Mouse (Mus musculus): ENCODE results near the gene Prrc2b. TPM values are rescaled to one million over a fixed set of nuclear protein-coding genes. Genes with fewer than 3 reads are reported as not detected.

Gene Prrc2b
- polyA plus RNA-seq, 1 experiment = 75.5 TPM

DNA sequence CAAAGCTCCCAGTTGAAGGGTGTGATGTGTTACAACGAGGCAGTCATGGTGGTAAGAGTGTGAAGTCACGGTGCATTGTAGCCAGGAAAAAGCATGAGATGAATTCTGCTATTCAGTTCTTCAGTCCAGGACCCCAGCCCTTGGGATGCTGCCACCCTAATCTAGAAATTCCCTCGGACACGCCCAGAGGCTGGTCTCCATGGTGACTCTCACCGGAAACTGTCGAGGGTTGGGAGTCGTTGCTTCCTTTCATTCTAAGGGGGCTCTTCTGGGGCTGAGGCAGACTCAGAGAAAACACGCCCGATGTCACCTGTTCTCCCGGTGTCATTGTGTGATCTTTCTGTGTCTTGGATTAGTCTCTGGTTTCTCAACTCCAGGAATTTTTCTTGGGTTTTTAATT lies 15.7 kb downstream of the Prrc2b start:
- Histone ChIP-seq H3K4me1 (ENCODE audit: control insufficient read depth, insufficient read depth, low read length) (peaks cover 13% of the 10 kb centered on the region), H3K4me3 (ENCODE audit: insufficient read depth, low read length) (no peak overlapping the region), H3K27ac (ENCODE audit: insufficient read depth, low read length) (peak overlapping the region; percentile 75; the same call in 1 of the 2 replicates)
- TF ChIP-seq POLR2A (IDR thresholded peaks at IDR 0.05; ENCODE audit: low read depth, low read length) = no peak
- TF ChIP-seq CTCF (IDR thresholded peaks at IDR 0.05; ENCODE audit: borderline replicate concordance, insufficient read depth, low read length) = no peak

GRCm38 (mm10) chr2:32167034-32167770 lies 16.3 kb downstream of the Prrc2b start:
- Histone ChIP-seq H3K4me1 (ENCODE audit: control insufficient read depth, insufficient read depth, low read length) (peaks cover 16% of the 10 kb centered on the region), H3K4me3 (ENCODE audit: insufficient read depth, low read length) (no peak overlapping the region), H3K27ac (ENCODE audit: insufficient read depth, low read length) (peak overlapping the region; percentile 75)
- TF ChIP-seq POLR2A (IDR thresholded peaks at IDR 0.05; ENCODE audit: low read depth, low read length) = no peak
- TF ChIP-seq CTCF (IDR thresholded peaks at IDR 0.05; ENCODE audit: borderline replicate concordance, insufficient read depth, low read length) = no peak

DNA sequence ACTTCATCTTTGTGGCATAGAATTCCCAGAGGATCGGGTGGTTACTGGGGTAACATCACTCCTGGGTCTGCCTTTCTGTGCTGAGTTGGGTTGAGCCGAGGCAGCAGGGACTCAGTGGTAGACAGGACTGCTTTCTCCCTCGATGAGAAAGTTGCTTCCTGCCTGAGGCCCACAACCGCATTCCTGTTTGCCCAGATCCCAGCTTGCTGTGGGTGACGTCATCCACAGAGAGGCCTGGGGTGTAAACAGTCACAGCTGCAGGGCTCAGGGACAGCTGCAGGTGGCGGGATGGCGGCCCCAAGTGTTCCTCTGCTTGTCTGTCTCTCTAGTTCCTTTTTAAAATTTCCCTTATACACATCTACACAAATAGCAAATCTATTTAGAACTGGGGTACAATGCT lies 16.9 kb downstream of the Prrc2b start:
- TF ChIP-seq CTCF (IDR thresholded peaks at IDR 0.05; ENCODE audit: borderline replicate concordance, insufficient read depth, low read length) = no peak
- peak; percentile 25; the same call in 1 of the 2 replicates for TF ChIP-seq POLR2A (IDR thresholded peaks at IDR 0.05; ENCODE audit: low read depth, low read length)
- Histone ChIP-seq H3K4me1 (ENCODE audit: control insufficient read depth, insufficient read depth, low read length) (peaks cover 16% of the 10 kb centered on the region), H3K4me3 (ENCODE audit: insufficient read depth, low read length) (no peak overlapping the region)

DNA sequence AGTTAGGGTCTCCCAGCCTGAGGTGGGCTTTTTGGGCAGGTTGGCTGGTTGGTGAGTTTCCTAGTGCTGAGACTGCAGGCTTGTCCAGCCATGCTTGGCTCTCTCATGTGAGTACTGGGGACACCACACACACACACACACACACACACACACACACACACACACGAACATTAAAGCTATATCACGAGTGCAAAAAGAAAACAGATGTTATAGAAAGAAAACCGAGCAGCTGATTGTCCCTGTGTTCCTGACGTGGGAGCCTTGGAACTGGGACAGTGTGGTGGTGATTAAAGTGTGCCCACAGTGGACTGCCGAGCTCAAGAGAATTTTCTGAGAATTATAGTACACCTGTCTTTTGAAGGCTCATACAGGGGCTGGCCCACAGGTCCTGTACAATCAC lies 18.4 kb downstream of the Prrc2b start:
- H3K27ac ChIP-seq (ENCODE audit: insufficient read depth, low read length) = no peak overlapping the region
- peaks cover 20% of the 10 kb centered on the region for H3K4me1 ChIP-seq (ENCODE audit: control insufficient read depth, insufficient read depth, low read length)
- TF ChIP-seq CTCF (IDR thresholded peaks at IDR 0.05; ENCODE audit: borderline replicate concordance, insufficient read depth, low read length) (no peak), POLR2A (IDR thresholded peaks at IDR 0.05; ENCODE audit: low read depth, low read length) (no peak)
- H3K4me3 ChIP-seq (ENCODE audit: insufficient read depth, low read length) = no peak overlapping the region

More for the DNA sequence above, 16.9 kb downstream of the Prrc2b start:
- peak overlapping the region; percentile 75 for H3K27ac ChIP-seq (ENCODE audit: insufficient read depth, low read length)

DNA sequence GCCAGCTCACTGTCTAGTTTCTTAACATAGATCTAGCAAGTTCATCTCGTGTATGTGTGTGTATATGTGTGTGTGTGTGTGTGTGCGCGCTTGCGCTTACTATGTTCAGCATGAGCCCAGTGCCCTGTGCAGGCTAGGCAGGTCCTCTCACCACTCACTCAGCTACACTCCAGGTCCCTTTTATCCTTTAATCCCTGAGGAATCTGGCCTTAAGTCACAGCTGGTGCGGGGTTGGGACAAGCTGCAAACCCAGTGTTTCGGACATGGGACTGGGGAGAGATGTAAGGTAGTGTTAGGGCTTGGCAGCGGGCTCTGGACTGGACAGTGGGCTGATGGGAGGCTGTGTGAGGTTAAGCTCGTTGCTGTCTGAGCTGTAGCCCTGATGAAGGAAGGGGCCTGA lies 19.1 kb downstream of the Prrc2b start:
- Histone ChIP-seq H3K4me1 (ENCODE audit: control insufficient read depth, insufficient read depth, low read length) (peaks cover 26% of the 10 kb centered on the region), H3K27ac (ENCODE audit: insufficient read depth, low read length) (no peak overlapping the region), H3K4me3 (ENCODE audit: insufficient read depth, low read length) (no peak overlapping the region)
- no peak for TF ChIP-seq CTCF (IDR thresholded peaks at IDR 0.05; ENCODE audit: borderline replicate concordance, insufficient read depth, low read length)
- TF ChIP-seq POLR2A (IDR thresholded peaks at IDR 0.05; ENCODE audit: low read depth, low read length) = no peak

- Histone ChIP-seq H3K4me3 (ENCODE audit: insufficient read depth, low read length) (no peak overlapping the region), H3K27ac (ENCODE audit: insufficient read depth, low read length) (no peak overlapping the region), H3K4me1 (ENCODE audit: control insufficient read depth, insufficient read depth, low read length) (peaks cover 23% of the 10 kb centered on the region)
- no peak for TF ChIP-seq POLR2A (IDR thresholded peaks at IDR 0.05; ENCODE audit: low read depth, low read length)
- no peak for TF ChIP-seq CTCF (IDR thresholded peaks at IDR 0.05; ENCODE audit: borderline replicate concordance, insufficient read depth, low read length)
Measured at GRCm38 (mm10) chr2:32171658-32172433, 21.0 kb downstream of the Prrc2b start.

DNA sequence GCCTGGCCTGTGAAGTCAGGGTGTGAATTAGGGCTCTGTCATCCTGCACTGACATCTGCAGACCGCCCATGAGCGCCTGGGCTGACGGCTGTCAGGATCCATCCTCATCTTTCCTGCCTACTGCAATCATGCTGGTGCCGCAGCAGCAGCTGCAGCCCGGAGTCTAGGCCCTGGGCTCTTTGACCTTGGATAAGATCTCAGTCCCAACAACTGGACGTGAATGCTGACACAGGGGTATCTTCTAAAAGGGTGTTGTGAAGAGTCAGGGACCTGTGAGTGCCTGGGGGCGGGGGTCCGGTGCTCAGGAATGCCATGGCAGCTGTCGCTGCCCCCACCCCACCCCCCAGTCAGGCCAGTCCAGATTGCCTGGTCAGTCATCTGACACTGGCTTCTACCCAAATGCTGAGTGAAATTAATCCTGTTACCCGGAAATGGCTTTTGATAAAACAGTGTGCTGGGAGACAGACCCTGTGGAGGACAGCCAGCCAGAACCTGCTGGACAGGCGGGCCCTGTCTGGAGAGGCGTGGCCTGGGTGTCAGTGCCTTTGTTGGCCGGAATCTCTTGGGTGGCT lies 23.4 kb downstream of the Prrc2b start:
- peaks cover 16% of the 10 kb centered on the region for H3K4me1 ChIP-seq (ENCODE audit: control insufficient read depth, insufficient read depth, low read length)
- TF ChIP-seq POLR2A (IDR thresholded peaks at IDR 0.05; ENCODE audit: low read depth, low read length) = no peak
- no peak for TF ChIP-seq CTCF (IDR thresholded peaks at IDR 0.05; ENCODE audit: borderline replicate concordance, insufficient read depth, low read length)
- H3K27ac ChIP-seq (ENCODE audit: insufficient read depth, low read length) = peak overlapping the region; percentile 82
- H3K4me3 ChIP-seq (ENCODE audit: insufficient read depth, low read length) = no peak overlapping the region

DNA sequence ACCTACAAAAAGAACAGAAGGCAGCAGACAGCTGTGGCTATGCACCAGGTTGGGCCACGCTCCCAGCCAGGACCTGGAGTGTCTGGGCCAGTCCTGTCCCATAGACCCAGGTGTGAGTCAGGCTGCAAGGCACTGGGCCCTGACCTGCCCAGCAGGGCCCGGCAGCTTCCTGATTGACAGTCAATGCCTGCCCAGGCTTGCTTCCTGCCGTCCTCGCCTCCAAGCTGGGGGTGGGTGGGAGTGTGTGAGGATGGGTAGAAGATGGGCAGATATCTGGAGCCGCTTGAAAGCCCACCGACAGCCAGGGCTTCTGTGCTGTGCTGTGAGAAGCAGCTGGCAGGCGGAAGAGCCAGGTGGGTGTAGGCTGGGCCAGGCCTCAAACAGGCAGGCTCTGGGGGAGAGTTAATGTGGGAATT lies 24.2 kb downstream of the Prrc2b start:
- peaks cover 16% of the 10 kb centered on the region for H3K4me1 ChIP-seq (ENCODE audit: control insufficient read depth, insufficient read depth, low read length)

GRCm38 (mm10) chr2:32175508-32175907 lies 24.6 kb downstream of the Prrc2b start:
- peaks cover 16% of the 10 kb centered on the region for H3K4me1 ChIP-seq (ENCODE audit: control insufficient read depth, insufficient read depth, low read length)
- TF ChIP-seq POLR2A (IDR thresholded peaks at IDR 0.05; ENCODE audit: low read depth, low read length) (no peak), CTCF (IDR thresholded peaks at IDR 0.05; ENCODE audit: borderline replicate concordance, insufficient read depth, low read length) (no peak)
- peak overlapping the region; percentile 82; the same call in 1 of the 2 replicates for H3K27ac ChIP-seq (ENCODE audit: insufficient read depth, low read length)

More for the DNA sequence above, 24.2 kb downstream of the Prrc2b start:
- peak overlapping the region; percentile 82 for H3K27ac ChIP-seq (ENCODE audit: insufficient read depth, low read length)
- TF ChIP-seq CTCF (IDR thresholded peaks at IDR 0.05; ENCODE audit: borderline replicate concordance, insufficient read depth, low read length) (no peak), POLR2A (IDR thresholded peaks at IDR 0.05; ENCODE audit: low read depth, low read length) (no peak)
- H3K4me3 ChIP-seq (ENCODE audit: insufficient read depth, low read length) = no peak overlapping the region

More at GRCm38 (mm10) chr2:32175508-32175907, 24.6 kb downstream of the Prrc2b start:
- no peak overlapping the region for H3K4me3 ChIP-seq (ENCODE audit: insufficient read depth, low read length)

Data from embryonic fibroblast, embryonic 13.5 days (primary cell).